Mouse (Mus musculus): ENCODE measurements around the gene Klf8.
A peak's percentile ranks its signal among the peaks of the same experiment; 100 is the strongest.
"Not testable (repeated sequence)": the region's sequence is repeated elsewhere in the genome, so short reads cannot be mapped to it uniquely, and the experiment has no call there.

Klf8 gene

DNA sequence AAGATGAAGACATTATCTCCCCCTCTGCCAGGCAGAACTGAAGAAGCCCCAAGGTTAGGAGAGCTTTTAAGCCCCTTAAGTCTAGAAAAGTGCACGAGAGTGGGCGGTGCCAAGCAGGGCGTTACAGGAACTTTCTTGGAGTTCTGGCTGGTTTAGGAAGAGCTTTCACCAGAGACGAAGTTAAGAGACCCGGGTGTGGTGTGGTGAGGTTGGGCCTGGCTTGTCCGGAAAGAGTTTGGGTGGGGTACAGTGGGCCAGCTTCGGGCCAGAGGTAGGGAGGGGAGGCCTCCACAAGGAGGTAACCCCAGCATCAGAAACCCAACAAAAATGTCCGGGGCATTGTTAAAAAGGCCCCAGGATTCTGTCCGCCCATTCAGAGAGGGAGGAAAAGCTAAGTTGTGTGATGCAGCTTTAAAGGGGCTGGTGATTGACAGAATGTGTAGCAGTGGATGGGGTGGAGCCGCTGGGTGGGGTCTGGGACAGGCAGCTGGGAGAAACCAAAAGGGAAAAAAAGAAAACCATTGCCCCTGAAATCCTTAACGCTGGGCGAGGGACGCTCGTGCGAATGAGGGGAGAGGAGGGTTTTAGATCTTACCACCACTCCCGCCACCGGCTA lies at the start of gene Klf8:
Gene Klf8, plus strand, starts transcription at position 163 of the 616 bp plus-strand sequence.
- no peak for DNase-seq (ENCODE audit: low spot score in 2 of 2)

GRCm38 (mm10) chrX:153199185-153199584 lies 38.1 kb upstream of the Klf8 start:
- not testable (repeated sequence) for DNase-seq (ENCODE audit: low spot score in 2 of 2)

GRCm38 (mm10) chrX:153211101-153211500 lies 26.2 kb upstream of the Klf8 start:
- no peak for DNase-seq (ENCODE audit: low spot score in 2 of 2)

GRCm38 (mm10) chrX:153231240-153231639 lies 6.0 kb upstream of the Klf8 start:
- DNase-seq (ENCODE audit: low spot score in 2 of 2): no peak

GRCm38 (mm10) chrX:153233255-153233654 lies 4.0 kb upstream of the Klf8 start:
- DNase-seq (ENCODE audit: low spot score in 2 of 2): no peak

DNA sequence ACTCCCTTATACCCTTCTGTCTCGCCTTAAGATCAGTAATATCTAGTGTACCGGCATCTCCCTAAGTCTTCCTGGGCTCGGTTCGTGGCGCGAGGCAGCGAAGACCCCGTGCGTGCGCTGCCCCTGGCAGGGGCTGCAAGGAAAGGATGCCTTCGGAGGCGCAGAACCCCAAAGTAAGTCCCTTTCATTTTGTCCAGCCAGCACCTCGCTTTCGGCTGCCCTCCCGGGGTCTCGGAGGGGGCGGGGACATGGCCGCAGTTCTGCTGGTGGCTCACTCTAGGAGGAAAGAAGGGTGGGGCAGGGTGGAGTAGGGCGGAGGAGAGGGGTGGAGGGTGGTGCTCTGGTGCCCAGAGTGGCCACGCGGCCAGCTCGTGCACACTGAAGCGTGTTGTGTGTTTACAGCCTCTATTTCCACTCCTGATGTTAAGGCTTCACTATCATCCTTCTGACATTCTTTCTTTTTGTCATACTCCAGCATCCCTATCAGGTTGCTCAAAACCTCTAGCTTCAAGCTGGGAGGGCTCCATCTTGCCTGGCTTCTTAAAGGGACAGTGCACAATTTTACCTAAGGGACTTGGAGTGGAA lies 746 bp downstream of the Klf8 start:
- peak; percentile 19 to 20 for DNase-seq (ENCODE audit: low spot score in 2 of 2)

- DNase-seq (ENCODE audit: low spot score in 2 of 2): no peak
These were observed 17.0 kb downstream of the Klf8 start for GRCm38 (mm10) chrX:153254256-153254655.

- DNase-seq (ENCODE audit: low spot score in 2 of 2): no peak
These were observed 18.2 kb downstream of the Klf8 start for GRCm38 (mm10) chrX:153255504-153255903.

GRCm38 (mm10) chrX:153282185-153282584 lies 44.9 kb downstream of the Klf8 start:
- DNase-seq (ENCODE audit: low spot score in 2 of 2): no peak

DNA sequence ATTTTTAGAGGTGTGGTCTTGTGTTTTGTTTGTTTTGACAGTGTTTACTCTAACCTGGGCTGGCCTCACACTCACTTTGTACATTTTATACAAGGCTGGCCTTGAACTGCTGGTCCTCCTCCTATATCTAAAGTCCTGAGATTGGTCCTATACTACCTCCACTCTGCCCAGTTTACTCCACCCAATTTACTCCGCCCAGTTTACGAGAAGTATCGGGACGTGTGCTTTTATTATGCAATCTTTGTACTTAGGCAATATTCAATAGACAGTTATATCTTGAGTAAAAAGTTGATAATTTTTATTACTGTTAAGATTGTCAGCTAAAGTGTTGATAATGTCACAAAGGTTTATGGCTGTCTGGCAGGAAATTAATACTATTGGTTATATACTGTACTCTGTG lies 74.1 kb downstream of the Klf8 start:
- DNase-seq (ENCODE audit: low spot score in 2 of 2): no peak

GRCm38 (mm10) chrX:153323105-153323504 lies 85.8 kb downstream of the Klf8 start:
- DNase-seq (ENCODE audit: low spot score in 2 of 2): no peak

- not testable (repeated sequence) for DNase-seq (ENCODE audit: low spot score in 2 of 2)
These were observed 96.9 kb downstream of the Klf8 start for GRCm38 (mm10) chrX:153334140-153334539.

DNA sequence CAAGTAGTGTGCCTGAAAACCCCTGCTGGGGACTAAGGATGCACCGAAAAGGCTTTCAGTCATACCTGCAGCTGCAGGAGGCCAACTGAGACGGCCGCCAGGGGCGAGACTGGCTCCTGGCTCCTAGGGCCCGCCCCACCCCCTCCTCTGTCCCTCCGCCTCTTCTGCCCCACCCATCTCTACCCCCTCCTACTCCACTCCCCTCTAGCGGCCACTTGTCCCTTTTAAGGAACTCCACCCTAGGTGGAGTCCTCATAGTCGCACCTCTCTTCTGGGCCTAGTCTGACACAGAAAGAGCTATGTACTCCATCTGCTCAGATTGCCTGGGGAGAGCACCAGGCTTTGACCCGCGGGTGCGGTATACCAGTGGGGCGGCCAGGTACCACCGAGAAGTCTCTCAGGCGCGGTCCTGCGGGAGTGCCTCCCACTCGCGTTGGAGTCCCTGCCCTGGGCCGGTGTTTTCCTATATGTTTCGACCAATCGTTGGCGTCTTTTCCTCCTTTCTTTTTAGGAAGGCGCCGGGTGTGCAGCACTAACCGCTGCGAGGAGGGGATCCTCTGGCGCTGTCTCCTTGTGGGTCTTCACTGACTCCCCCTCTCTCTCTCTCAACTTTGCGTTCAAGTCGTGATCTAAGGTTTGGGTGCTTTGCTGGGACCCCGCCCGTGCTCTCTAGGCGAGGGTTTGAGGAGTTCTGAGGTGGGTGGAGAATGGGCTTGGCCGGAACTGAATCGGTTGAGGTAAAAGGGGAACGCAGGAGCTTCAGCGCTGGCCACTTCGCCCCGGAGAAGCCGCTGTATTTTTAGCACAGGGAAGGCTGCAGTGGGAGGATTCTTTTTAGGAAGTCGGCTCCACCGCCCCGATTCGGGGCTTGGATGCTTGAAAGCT lies 122.3 kb downstream of the Klf8 start:
- DNase-seq (ENCODE audit: low spot score in 2 of 2): peak in 1 of 2 experiments; percentile 8

DNA sequence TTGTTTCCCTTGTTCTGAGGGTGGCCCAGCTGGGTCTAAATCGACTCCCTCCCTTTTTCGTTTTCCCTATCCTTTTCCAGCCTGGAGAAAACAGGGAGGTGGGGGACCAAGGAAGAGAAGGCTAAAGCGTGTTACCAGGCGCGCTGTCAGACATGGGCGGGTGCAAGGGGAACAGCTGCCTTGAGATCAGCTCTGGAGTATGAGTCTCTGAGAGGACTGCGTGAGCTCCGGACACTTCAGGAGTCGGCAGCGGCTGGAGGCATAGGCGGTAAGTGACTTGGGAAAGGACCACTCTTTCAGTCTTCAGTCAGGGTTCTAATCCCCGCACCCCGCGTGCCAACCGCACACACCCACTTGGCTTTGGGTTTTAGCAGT lies 122.9 kb downstream of the Klf8 start:
- DNase-seq (ENCODE audit: low spot score in 2 of 2): peak in 1 of 2 experiments; percentile 4

DNA sequence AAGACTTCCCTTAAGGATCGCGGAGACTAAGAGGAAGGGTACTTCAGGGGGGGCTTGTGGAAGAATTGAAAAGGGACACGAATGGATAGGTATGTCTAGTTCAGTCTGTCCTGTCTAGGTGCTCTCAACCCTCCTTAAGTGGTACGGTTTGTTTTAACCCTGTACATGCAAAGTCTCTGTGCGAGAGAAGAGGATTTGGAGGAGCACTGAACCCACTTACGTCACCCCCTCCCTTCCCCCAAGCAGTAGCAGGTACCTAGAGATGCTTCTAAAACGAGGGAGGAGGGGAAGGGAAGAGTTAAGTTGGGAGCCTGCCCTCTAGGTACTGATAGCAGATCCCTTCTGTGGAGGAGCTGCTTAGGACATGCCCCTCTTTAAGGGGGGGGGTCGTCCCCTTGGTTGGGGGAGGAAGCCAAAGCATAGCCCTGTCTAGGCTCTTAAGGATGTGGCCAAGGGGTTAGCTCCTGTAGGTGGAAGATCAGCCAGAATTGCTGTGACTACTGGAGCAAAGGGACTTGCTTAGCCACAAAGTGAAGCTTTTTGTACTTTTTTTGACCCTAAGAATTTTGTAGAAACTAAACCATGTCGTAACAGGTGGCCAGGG lies 123.5 kb downstream of the Klf8 start:
- no peak for DNase-seq (ENCODE audit: low spot score in 2 of 2)

- DNase-seq (ENCODE audit: low spot score in 2 of 2): peak in 1 of 2 experiments; percentile 6
These were observed 129.5 kb downstream of the Klf8 start for GRCm38 (mm10) chrX:153366754-153367153.

DNA sequence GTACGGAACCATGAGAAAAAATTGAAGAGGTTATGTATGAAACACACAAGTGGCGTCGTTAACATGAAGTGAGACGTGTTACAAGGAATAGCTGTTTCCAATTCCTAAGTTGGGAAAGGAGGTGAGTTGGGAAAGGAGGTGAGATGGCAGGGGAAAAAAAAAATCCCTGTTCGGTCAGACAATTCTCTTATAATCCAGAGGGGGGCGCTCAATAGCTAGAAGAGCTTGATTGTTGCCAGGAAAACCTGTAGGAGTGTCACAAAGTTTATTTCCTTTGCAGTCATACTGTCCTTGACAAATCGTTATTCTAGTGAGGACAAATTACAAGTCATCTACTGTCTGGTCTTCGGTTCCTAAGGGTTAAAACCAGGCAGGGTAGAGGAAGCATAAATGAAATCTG lies 132.5 kb downstream of the Klf8 start:
- DNase-seq (ENCODE audit: low spot score in 2 of 2): no peak

DNA sequence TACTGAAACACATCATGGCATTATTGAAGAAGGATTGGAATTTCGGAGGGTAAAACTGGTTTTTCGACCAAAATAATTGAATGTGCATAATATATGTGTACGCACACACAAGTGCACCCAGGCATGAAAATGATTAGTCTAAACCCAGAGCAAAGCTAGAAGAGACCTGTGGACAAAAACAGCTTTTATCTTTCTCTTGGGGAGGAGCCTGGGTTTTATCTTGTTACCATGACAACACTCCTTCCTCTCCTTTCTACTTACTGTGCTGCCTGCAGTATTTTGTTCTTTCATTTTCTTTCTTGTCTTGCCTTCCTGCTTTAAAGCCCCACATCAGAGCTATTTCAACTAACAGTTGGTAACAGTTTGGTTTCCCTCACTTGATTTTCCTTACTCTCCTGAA lies 137.8 kb downstream of the Klf8 start:
- DNase-seq (ENCODE audit: low spot score in 2 of 2): no peak

GRCm38 (mm10) chrX:153381753-153382152 lies 144.5 kb downstream of the Klf8 start:
- DNase-seq (ENCODE audit: low spot score in 2 of 2): no peak

GRCm38 (mm10) chrX:153389291-153389690 lies 152.0 kb downstream of the Klf8 start:
- DNase-seq (ENCODE audit: low spot score in 2 of 2): peak in 1 of 2 experiments; percentile 9

DNA sequence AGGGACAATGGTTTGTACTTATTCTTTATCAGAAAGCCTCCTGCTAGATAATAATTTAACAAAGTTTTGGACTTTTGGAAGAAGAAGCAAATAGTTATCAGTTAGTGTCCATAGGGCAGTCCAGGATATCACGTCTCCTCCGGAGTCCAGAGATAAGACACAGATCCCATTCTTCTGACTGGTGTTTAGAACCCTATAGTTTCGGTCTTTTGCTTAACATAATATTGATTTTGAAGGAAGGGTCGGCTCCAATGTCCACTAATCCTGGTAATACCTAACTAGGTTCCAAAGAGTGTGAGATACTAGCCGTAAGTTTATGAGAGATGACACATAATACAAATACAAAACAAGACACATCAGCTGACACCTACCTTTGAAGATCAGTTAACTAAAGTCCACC lies 179.8 kb downstream of the Klf8 start:
- DNase-seq (ENCODE audit: low spot score in 2 of 2): no peak

DNA sequence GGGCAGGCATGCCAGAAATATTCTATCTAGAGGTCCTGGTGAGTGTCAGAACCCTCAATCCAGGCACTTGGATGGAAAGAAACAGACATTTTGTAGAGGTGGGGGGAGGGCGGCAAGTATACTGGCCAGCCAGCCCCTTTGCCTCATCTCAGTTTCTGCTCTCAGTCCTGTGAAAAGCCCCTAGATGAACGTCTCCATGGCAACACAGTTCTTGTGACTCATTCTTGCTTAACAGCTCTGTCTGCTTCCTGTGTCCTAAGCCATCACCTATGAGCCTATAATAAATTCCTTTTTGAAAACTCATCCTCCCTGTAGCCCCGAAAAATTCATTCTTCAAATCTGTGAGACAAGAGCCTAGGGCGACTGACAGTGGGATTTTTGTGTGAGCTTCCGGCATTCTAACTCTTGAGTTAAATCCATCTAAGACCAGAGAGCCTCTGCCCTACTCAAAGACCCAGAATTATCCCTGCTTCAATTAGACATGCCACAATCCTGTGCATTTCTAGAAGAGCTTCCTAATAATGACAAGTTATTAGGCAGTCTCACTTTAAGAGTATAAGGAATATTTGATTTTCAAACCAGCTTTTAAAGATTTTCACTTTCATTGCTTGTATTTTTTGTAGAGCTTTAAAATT lies 196.5 kb downstream of the Klf8 start:
- DNase-seq (ENCODE audit: low spot score in 2 of 2): peak in 1 of 2 experiments; percentile 5
